Mouse (Mus musculus) T-cell, adult 2 months (primary cell): Measurements from ENCODE around the gene Med27.

Experiments
- DNase-seq: peaks from one replicate; pipeline ENCODE4 v3.0.0; 2022; ENCODE audit warnings: low spot score

Med27 gene

DNA sequence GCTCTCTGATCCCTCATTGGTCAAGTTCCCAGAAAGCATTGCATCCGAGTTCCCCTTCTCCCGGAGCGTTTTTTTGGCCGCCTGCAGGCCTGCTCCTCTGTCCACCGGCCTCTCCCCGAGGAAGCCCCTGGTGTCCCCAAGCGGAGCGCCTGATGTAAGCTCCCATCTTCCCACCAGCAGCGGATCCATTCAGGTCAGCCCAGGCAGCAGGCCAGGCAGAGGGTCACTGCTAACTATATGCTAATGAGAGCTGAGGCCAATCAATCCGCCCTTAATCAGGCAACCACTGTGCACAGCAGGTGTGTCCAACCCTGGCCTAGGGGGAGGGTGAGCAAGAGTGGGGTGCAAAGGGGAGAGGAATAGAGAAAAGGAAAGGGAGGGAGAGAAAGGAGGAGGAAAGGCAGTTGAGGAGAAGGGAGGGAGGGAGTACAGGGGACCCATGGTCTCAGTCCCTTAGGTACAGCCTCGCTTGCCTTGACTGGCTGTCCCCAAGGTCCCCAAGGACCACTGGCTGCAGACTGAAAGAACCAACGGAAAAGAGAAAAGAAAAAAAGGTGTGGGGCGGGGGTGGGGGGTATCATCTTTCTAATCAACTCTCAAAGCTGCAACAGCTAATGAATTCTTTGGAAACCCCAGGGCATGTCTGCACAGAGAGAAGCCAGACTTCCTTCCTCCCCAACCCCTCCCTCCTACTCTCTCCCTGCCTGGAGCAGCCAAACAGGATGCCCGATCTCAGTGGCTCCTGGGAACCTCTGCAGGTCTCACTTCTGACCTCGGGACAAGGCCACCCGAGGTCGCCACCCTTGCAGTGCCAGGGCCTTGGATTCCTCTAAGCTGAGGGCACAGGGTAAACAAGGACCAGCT is 219.2 kb downstream of the Med27 start:
- DNase-seq: no peak

GRCm38 (mm10) chr2:29571921-29572700 is 225.5 kb downstream of the Med27 start:
- no peak for DNase-seq

DNA sequence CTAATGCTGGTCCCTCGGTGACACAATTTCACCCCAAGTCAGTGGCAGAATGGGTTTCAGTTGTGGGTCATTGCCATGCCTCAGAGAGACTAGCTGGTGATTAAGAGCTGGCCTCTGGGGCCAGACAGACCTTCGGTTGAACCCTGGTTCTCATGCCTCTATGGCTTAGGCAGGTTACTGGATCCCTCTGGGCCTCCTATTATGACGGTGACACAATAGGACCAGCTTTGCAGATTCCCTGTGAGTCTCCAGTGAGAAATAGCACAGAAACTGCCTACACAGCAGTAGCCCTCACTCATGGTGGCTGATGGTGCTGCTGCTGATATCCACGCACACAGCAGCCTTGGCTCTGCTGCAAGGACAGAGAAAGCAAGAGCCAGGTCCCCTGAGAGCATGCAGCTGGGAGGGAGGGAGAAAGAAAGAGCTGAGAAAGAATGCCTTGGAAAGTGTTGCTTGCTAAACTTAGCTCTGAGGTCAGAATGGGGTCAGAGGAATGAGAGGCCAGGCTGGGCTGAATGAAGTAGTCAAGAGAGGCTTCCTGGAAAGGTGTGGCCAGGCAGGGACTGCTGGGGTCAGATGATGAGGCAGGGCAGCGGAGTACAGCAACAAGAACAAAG is 226.3 kb downstream of the Med27 start:
- DNase-seq: no peak

- DNase-seq: no peak
These were observed 227.0 kb downstream of the Med27 start for GRCm38 (mm10) chr2:29573591-29573990.

DNA sequence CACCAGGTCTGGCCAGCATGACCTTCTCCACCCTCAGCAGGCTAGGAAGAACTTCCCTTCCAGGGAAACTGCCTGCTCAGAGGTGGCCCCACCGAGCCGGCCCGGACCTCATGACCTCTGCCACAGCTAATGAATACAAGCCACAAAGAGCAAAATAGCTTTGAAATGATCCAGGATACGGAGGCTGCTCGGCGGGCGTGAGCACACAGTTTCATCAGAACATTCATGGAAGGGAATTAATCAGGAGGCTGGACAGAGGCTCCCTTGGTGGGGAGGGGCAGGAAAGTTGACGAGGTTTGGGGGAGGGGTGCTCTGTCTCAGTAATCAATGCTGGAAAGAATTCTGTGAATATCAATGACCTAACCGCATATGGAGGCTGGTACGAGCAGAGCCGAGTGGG is 227.6 kb downstream of the Med27 start:
- no peak for DNase-seq
